10 mouse cellular contexts compared by ENCODE assay signal in the genomic region with DNA sequence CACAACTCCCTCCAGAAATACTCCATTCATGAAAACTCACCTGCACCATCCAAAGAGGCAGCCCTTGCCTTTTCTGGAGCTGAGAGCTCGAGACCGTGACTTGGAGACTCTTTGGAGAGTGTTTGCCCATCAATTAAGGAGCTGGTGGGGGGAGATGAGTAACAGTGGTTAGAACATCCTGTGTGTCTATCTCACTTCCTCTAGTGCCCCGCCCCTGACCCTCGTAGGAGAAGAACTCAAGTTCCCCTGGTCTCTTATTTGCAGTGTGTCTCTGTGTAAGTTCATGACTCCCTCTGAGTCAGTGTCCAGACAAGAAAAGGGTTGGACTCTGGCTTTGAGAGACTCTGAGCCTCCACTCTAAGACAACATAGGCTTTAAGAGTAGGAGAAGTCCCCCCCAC. TPM values are rescaled to one million over a fixed set of nuclear protein-coding genes. Genes with fewer than 3 reads are reported as not detected.
DNase-seq lines count a peak whose midpoint lies in the region; ATAC-seq lines count a peak whose summit lies in the region.
"Had no signal": no experiment of that assay in that cellular context is flagged by ENCODE, and none has a peak within 500 bp of the region (broad histone marks: within the 10 kb centered on the region; RNA-seq: fewer than 3 reads in every experiment).

No protein-coding gene starts in this region.

- DNase-seq in CD4-positive helper T cell, adult 2 months (ENCODE audit: low read depth, low spot score) = peak; percentile 76
- DNase-seq in MEL-GATA-1-ER (ENCODE audit: extremely low read depth, low read depth) = peak; percentile 66
- peak; percentile 5 to 15 for DNase-seq in thymus, postnatal 10 days (ENCODE audit: low spot score in 2 of 2)
- no peak for DNase-seq in kidney, postnatal 25 days
- DNase-seq in MN1 (ENCODE audit: low spot score) = no peak
- no peak for DNase-seq in testis, postnatal 10 days (ENCODE audit: low spot score)
- DNase-seq: cerebellum, postnatal 10 days; gastrocnemius, postnatal 25 days; kidney, adult 9 months had no signal

- ATAC-seq in monocyte, adult 5-6 weeks (replicated peaks; ENCODE audit: insufficient number of reproducible peaks, low FRiP score, low TSS enrichment, poor library complexity, severe bottlenecking) = peak; percentile 37; the same call in 1 of the 2 replicates

RNA-seq across cellular contexts. Expression of a gene that starts 19.1 kb away (rescaled TPM):
- total RNA-seq in monocyte, adult 5-6 weeks (2017) = 2.3 to 3.9 TPM (median 3.6 TPM) in 3 replicates

RNA-seq across cellular contexts. Expression of a gene that starts 56.1 kb away (rescaled TPM):
- 6.1 to 14.0 TPM (median 7.8 TPM) in 3 replicates for total RNA-seq in monocyte, adult 5-6 weeks (2017)

RNA-seq across cellular contexts. Expression of a gene that starts 56.4 kb away (rescaled TPM):
- total RNA-seq in monocyte, adult 5-6 weeks (2017) = 26.1 to 29.5 TPM (median 26.3 TPM) in 3 replicates

Comparison
In these comparisons a context has a peak if more than half of its experiments do, and no peak if none do; other contexts are left out.
1. DNase-seq: peak in CD4-positive helper T cell, adult 2 months (single experiment), MEL-GATA-1-ER (single experiment) and thymus, postnatal 10 days (2 of 2); none in kidney, postnatal 25 days (0 of 2), MN1 (single experiment) and testis, postnatal 10 days (single experiment).